Mouse (Mus musculus): ENCODE measurements around the gene Cntrl. TPM values are rescaled to one million over a fixed set of nuclear protein-coding genes. Genes with fewer than 3 reads are reported as not detected.
A peak's percentile ranks its signal among the peaks of the same experiment; 100 is the strongest.

Cntrl gene
- polyA plus RNA-seq, 1 experiment from 2014 or later: 34.4 TPM

DNA sequence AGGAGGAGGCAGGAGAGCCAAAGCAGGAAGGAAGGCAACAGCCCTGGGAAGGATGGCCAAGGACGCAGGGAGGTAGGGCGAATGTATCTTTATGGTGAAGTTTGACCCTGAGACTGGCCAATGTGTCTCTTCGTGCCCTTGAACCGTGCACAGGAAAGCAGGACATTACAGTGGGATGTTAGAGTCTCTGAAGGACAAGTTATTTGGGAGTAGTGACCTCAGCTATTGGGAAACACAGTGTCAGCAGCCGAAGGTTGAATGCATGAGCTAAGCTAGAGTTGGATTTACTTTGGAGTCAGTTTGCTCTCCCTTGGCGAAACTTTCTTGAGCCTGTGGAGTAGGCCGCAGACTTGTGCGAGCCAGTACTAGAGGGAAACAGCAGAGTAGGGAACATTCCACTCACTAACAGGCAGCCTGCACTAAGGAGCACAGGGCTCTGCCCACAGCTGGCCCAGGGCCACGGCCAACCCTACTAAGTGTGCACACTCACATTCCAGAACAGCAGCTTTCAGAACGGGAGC, 62.1 kb downstream of the Cntrl start:
- Histone ChIP-seq H3K4me3 (ENCODE audit: low read depth, low read length) (no peak overlapping the region), H3K36me3 (ENCODE audit: control insufficient read depth, insufficient read depth, low read length) (peaks cover 21% of the 10 kb centered on the region), H3K4me1 (ENCODE audit: control insufficient read depth, insufficient read depth, low read length) (0 out of 2 replicates have a peak, but pooled peaks cover 2% of the 10 kb centered on the region), H3K27ac (replicated peaks; ENCODE audit: low read depth, low read length) (no peak overlapping the region), H3K9ac (ENCODE audit: low read length) (no peak overlapping the region), H3K4me2 (ENCODE audit: low read depth, severe bottlenecking) (no peak overlapping the region), H3K27me3 (ENCODE audit: control insufficient read depth, insufficient read depth, low read length) (no peaks in the 10 kb centered on the region), H3K9me3 (ENCODE audit: control insufficient read depth, low read length) (no peaks in the 10 kb centered on the region)
- DNase-seq (ENCODE audit: low spot score) (no peak), ATAC-seq (ENCODE audit: insufficient number of reproducible peaks, low FRiP score, low TSS enrichment, low read depth) (no peak)
- WGBS: 90% methylated on average over 10 of the region's 10 CpGs

DNA sequence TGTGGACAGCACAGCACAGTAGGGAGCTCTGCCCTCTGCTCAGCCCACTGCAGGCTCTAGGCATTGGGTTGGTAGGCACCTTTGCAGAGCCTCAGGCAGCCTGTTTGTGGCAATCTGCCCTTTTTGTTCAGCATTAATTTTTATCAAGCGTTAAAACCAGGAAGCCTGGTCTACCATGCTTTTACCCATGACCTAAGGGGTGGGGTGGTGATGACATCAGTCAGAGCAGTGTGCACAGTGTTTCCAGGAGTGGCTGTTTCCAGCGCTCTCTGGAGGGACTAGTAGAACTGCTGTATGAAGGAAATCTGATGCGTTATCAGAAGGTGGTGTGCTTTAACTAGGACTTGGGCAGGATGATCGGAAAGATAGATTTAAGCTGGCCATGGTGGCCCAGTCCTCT, 63.0 kb downstream of the Cntrl start:
- Histone ChIP-seq H3K27me3 (ENCODE audit: control insufficient read depth, insufficient read depth, low read length) (no peaks in the 10 kb centered on the region), H3K4me2 (ENCODE audit: low read depth, severe bottlenecking) (no peak overlapping the region), H3K4me3 (ENCODE audit: low read depth, low read length) (no peak overlapping the region), H3K36me3 (ENCODE audit: control insufficient read depth, insufficient read depth, low read length) (peaks cover 16% of the 10 kb centered on the region), H3K27ac (replicated peaks; ENCODE audit: low read depth, low read length) (no peak overlapping the region), H3K9me3 (ENCODE audit: control insufficient read depth, low read length) (no peaks in the 10 kb centered on the region), H3K4me1 (ENCODE audit: control insufficient read depth, insufficient read depth, low read length) (0 out of 2 replicates have a peak, but pooled peaks cover 2% of the 10 kb centered on the region), H3K9ac (ENCODE audit: low read length) (no peak overlapping the region)
- ATAC-seq (ENCODE audit: insufficient number of reproducible peaks, low FRiP score, low TSS enrichment, low read depth) (no peak), DNase-seq (ENCODE audit: low spot score) (no peak)
- 95% methylated on average over 4 of the region's 4 CpGs for WGBS

DNA sequence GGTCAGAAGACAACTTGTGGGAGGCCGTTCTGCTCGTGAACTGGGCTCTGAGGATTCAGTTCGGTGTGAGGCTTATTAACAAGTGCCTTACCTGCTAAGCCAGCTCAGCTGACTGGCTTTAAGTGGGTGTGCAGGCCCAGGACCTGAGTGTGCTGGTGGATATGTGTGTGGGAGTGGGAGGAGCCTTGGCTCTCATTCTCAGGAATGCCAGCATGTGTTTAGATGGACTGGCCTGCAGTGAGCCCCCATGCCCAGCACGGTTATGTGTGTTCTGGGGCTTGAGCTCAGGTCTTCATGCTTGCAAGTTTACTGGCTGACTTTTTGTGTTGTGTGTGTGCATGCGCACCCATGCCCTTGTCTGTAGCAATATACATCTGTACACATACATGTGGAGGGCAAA, 64.4 kb downstream of the Cntrl start:
- Histone ChIP-seq H3K9ac (ENCODE audit: low read length) (no peak overlapping the region), H3K4me2 (ENCODE audit: low read depth, severe bottlenecking) (no peak overlapping the region), H3K4me1 (ENCODE audit: control insufficient read depth, insufficient read depth, low read length) (0 out of 2 replicates have a peak, but pooled peaks cover 2% of the 10 kb centered on the region), H3K36me3 (ENCODE audit: control insufficient read depth, insufficient read depth, low read length) (peaks cover 21% of the 10 kb centered on the region), H3K27ac (replicated peaks; ENCODE audit: low read depth, low read length) (no peak overlapping the region), H3K4me3 (ENCODE audit: low read depth, low read length) (no peak overlapping the region), H3K27me3 (ENCODE audit: control insufficient read depth, insufficient read depth, low read length) (no peaks in the 10 kb centered on the region), H3K9me3 (ENCODE audit: control insufficient read depth, low read length) (no peaks in the 10 kb centered on the region)
- DNase-seq (ENCODE audit: low spot score): no peak
- ATAC-seq (ENCODE audit: insufficient number of reproducible peaks, low FRiP score, low TSS enrichment, low read depth): no peak
- 96% methylated on average over 5 of the region's 5 CpGs for WGBS

DNA sequence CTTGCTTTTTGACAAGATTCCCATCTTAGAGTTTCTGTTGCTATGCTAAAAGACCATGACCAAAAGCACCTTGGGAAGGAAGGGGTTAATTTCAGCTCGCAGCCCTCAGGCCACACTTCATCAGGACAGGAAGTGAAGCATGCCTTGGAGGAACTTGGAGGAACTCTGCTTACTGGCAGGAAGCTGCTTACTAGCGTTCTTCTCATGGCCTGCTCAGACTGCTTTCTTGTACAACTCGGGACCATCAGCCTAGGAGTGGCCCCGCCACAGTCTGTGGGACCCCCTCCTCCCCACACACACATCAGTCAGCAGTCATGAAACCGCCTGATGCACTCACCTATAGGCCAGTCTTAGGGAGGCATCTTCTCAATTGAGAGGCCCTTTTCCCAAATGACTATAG, 64.8 kb downstream of the Cntrl start:
- Histone ChIP-seq H3K4me1 (ENCODE audit: control insufficient read depth, insufficient read depth, low read length) (0 out of 2 replicates have a peak, but pooled peaks cover 2% of the 10 kb centered on the region), H3K36me3 (ENCODE audit: control insufficient read depth, insufficient read depth, low read length) (peaks cover 24% of the 10 kb centered on the region), H3K27ac (replicated peaks; ENCODE audit: low read depth, low read length) (no peak overlapping the region), H3K4me3 (ENCODE audit: low read depth, low read length) (no peak overlapping the region), H3K27me3 (ENCODE audit: control insufficient read depth, insufficient read depth, low read length) (no peaks in the 10 kb centered on the region), H3K9ac (ENCODE audit: low read length) (no peak overlapping the region), H3K9me3 (ENCODE audit: control insufficient read depth, low read length) (no peaks in the 10 kb centered on the region), H3K4me2 (ENCODE audit: low read depth, severe bottlenecking) (no peak overlapping the region)
- WGBS: 39% methylated on average over 5 of the region's 5 CpGs
- DNase-seq (ENCODE audit: low spot score) (no peak), ATAC-seq (ENCODE audit: insufficient number of reproducible peaks, low FRiP score, low TSS enrichment, low read depth) (0 out of 2 replicates have a peak, but pooled peaks have one; percentile 35)

DNA sequence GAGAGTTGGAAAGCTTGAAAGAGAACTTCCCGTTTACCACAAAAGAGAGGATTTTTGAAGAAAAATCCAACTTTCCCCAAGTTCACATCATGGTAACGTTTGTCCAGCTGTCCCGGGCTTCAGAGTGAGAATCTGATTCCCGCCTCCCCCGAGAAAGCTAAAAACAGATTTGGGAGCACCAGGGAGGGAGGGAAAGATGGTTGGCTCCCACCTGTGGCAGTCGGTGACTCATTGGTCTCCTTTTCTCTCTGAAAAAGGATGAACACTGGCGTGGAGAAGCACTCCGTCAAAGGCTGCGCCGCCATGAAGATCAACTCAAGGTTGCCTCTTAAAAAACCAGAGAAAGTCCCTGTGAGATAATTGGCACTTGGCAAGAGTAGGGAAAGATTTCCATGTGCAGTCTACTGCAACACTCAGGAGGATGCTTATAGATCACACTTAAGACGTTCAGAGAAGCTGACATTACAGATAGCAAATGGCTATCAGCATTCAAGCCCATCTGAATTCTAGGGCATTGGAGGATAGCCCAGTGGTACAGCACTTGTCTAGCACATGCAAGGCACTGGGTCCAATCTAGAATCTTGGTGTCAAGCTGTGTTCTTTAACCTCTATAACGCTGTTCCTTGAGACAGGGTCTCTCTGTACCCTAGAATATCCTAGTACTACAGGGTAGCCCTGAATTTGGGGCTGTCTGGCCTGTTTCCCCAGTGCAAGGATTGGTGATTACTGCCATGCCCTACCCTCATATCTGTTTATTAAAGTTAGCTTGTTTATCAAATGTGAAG, 66.2 kb downstream of the Cntrl start:
- Histone ChIP-seq H3K4me3 (ENCODE audit: low read depth, low read length) (no peak overlapping the region), H3K4me1 (ENCODE audit: control insufficient read depth, insufficient read depth, low read length) (0 out of 2 replicates have a peak, but pooled peaks cover 2% of the 10 kb centered on the region), H3K9ac (ENCODE audit: low read length) (no peak overlapping the region), H3K27me3 (ENCODE audit: control insufficient read depth, insufficient read depth, low read length) (no peaks in the 10 kb centered on the region), H3K36me3 (ENCODE audit: control insufficient read depth, insufficient read depth, low read length) (peaks cover 26% of the 10 kb centered on the region), H3K27ac (replicated peaks; ENCODE audit: low read depth, low read length) (no peak overlapping the region), H3K4me2 (ENCODE audit: low read depth, severe bottlenecking) (no peak overlapping the region), H3K9me3 (ENCODE audit: control insufficient read depth, low read length) (no peaks in the 10 kb centered on the region)
- 92% methylated on average over 12 of the region's 12 CpGs for WGBS
- DNase-seq (ENCODE audit: low spot score): no peak
- no peak for ATAC-seq (ENCODE audit: insufficient number of reproducible peaks, low FRiP score, low TSS enrichment, low read depth)

DNA sequence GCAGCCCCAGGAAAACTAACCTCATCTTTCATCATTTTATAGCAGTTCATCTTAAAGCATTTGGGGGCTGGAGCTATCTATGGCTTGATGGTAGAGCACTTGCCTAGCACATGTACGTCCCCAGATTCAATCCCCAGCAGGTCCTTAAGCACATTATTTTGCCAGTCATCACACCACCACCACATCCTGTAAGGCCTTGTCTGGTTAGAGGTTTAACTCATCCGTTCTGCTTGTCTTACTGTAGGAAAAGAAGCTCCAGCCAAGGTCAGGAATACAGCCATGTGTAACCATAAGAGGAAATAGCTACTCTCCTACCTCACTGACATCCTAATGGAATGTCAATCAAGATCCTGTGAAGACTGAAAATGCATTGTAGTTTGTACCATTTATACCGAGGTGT, 68.9 kb downstream of the Cntrl start:
- Histone ChIP-seq H3K9ac (ENCODE audit: low read length) (no peak overlapping the region), H3K4me3 (ENCODE audit: low read depth, low read length) (no peak overlapping the region), H3K9me3 (ENCODE audit: control insufficient read depth, low read length) (no peaks in the 10 kb centered on the region), H3K27me3 (ENCODE audit: control insufficient read depth, insufficient read depth, low read length) (no peaks in the 10 kb centered on the region), H3K4me2 (ENCODE audit: low read depth, severe bottlenecking) (no peak overlapping the region), H3K4me1 (ENCODE audit: control insufficient read depth, insufficient read depth, low read length) (0 out of 2 replicates have a peak, but pooled peaks cover 2% of the 10 kb centered on the region), H3K36me3 (ENCODE audit: control insufficient read depth, insufficient read depth, low read length) (peaks cover 24% of the 10 kb centered on the region), H3K27ac (replicated peaks; ENCODE audit: low read depth, low read length) (no peak overlapping the region)
- WGBS: 87% methylated on average over 3 of the region's 3 CpGs
- no peak for ATAC-seq (ENCODE audit: insufficient number of reproducible peaks, low FRiP score, low TSS enrichment, low read depth)
- no peak for DNase-seq (ENCODE audit: low spot score)

DNA sequence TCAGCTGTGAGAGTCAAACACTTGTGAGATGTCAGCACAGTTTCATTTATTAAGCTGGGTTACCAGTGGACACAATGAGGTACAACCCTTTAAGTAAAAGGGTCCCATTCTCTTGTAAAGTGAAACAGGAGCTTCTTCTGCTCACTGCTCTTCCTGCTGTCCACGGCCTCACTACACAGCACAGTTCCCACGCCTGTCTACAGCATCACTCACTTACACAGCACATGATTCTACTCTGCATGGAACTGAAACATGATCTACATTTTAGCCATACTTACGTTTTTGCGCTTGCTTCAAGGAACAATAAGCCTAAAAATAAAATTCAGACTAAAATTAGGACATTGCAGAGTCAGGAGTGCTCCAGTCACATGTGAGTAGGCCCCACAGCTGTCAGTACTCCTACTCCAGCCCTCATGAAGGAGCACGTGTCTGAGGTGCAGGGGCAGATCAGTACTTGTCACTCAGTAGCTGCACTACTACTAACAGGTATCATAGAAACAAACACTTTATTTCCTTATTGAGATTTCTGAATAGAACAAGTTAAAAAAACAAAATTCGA, 73.9 kb downstream of the Cntrl start:
- Histone ChIP-seq H3K9ac (ENCODE audit: low read length) (no peak overlapping the region), H3K27ac (replicated peaks; ENCODE audit: low read depth, low read length) (no peak overlapping the region), H3K36me3 (ENCODE audit: control insufficient read depth, insufficient read depth, low read length) (peaks cover 15% of the 10 kb centered on the region), H3K9me3 (ENCODE audit: control insufficient read depth, low read length) (no peaks in the 10 kb centered on the region), H3K4me2 (ENCODE audit: low read depth, severe bottlenecking) (no peak overlapping the region), H3K27me3 (ENCODE audit: control insufficient read depth, insufficient read depth, low read length) (no peaks in the 10 kb centered on the region), H3K4me3 (ENCODE audit: low read depth, low read length) (no peak overlapping the region), H3K4me1 (ENCODE audit: control insufficient read depth, insufficient read depth, low read length) (no peaks in the 10 kb centered on the region)
- no peak for ATAC-seq (ENCODE audit: insufficient number of reproducible peaks, low FRiP score, low TSS enrichment, low read depth)
- WGBS: 94% methylated on average over 6 of the region's 6 CpGs
- no peak for DNase-seq (ENCODE audit: low spot score)

DNA sequence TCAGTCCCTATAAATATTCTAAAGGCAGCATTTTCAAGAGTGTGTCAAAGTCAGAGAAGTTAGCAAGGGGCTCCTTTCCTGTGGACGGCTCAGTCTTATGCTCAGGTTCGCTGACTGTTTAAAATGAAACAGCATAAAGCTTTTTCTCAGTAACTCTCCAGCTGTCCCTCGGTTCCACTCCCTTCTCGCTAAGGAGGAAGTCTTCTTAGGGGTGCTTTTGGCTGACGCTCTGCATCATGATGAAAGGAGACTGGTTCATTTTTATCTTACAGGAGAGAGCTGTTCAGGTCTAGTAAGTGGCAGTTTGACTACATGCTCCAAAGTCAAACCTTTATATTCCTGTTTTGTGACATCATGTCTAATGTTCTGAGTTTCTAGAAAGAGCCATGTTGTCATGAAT, 79.6 kb downstream of the Cntrl start:
- H3K36me3 ChIP-seq (ENCODE audit: control insufficient read depth, insufficient read depth, low read length): peaks cover 5% of the 10 kb centered on the region; the same call in 1 of the 2 replicates

More for the DNA sequence above, 79.6 kb downstream of the Cntrl start:
- no peak overlapping the region for H3K27ac ChIP-seq (replicated peaks; ENCODE audit: low read depth, low read length)
- DNase-seq (ENCODE audit: low spot score) (no peak), ATAC-seq (ENCODE audit: insufficient number of reproducible peaks, low FRiP score, low TSS enrichment, low read depth) (no peak)
- no peaks in the 10 kb centered on the region for H3K9me3 ChIP-seq (ENCODE audit: control insufficient read depth, low read length)
- H3K4me1 ChIP-seq (ENCODE audit: control insufficient read depth, insufficient read depth, low read length): no peaks in the 10 kb centered on the region
- no peak overlapping the region for H3K9ac ChIP-seq (ENCODE audit: low read length)
- WGBS: 91% methylated on average over 5 of the region's 5 CpGs
- H3K4me3 ChIP-seq (ENCODE audit: low read depth, low read length): no peak overlapping the region
- no peaks in the 10 kb centered on the region for H3K27me3 ChIP-seq (ENCODE audit: control insufficient read depth, insufficient read depth, low read length)
- no peak overlapping the region for H3K4me2 ChIP-seq (ENCODE audit: low read depth, severe bottlenecking)

Data from limb, embryonic 11.5 days (tissue).